Mouse (Mus musculus) thymus, adult 18-20 months (tissue): Measurements from ENCODE around the gene Igsf8.

Experiments used
- DNase-seq, 2 experiments: peaks; one replicate each; pipeline ENCODE4 v3.0.0; 2022; ENCODE audit warnings: mixed read lengths in 2 of 2

The Igsf8 gene

GRCm38 (mm10) chr1:172274116-172274515 is 12.7 kb downstream of the Igsf8 start:
- DNase-seq = no peak

GRCm38 (mm10) chr1:172274547-172274946 is 13.1 kb downstream of the Igsf8 start:
- DNase-seq = no peak

- DNase-seq = peak in 1 of 2 experiments; percentile 20
Observed at GRCm38 (mm10) chr1:172277172-172277571, 15.7 kb downstream of the Igsf8 start.

GRCm38 (mm10) chr1:172278328-172278727 is 16.9 kb downstream of the Igsf8 start:
- DNase-seq = no peak

GRCm38 (mm10) chr1:172279768-172280509 is 18.5 kb downstream of the Igsf8 start:
- DNase-seq = no peak

GRCm38 (mm10) chr1:172281522-172282254 is 20.2 kb downstream of the Igsf8 start:
- no peak for DNase-seq

GRCm38 (mm10) chr1:172283073-172283472 is 21.6 kb downstream of the Igsf8 start:
- DNase-seq = no peak

- no peak for DNase-seq
Observed at GRCm38 (mm10) chr1:172284221-172284620, 22.8 kb downstream of the Igsf8 start.

- no peak for DNase-seq
Observed at GRCm38 (mm10) chr1:172286740-172287139, 25.3 kb downstream of the Igsf8 start.

GRCm38 (mm10) chr1:172288900-172289616 is 27.6 kb downstream of the Igsf8 start:
- DNase-seq = no peak

GRCm38 (mm10) chr1:172289617-172289946 is 28.1 kb downstream of the Igsf8 start:
- DNase-seq = no peak

GRCm38 (mm10) chr1:172292880-172293279 is 31.4 kb downstream of the Igsf8 start:
- DNase-seq = no peak

- no peak for DNase-seq
Observed at GRCm38 (mm10) chr1:172293449-172293848, 32.0 kb downstream of the Igsf8 start.

- no peak for DNase-seq
Observed at GRCm38 (mm10) chr1:172295751-172296197, 34.3 kb downstream of the Igsf8 start.

GRCm38 (mm10) chr1:172296816-172297510 is 35.5 kb downstream of the Igsf8 start:
- no peak for DNase-seq

GRCm38 (mm10) chr1:172297611-172298537 is 36.4 kb downstream of the Igsf8 start, which contains the start of gene Atp1a2:
Atp1a2 (minus strand) TSS chr1:172298064.
- DNase-seq = no peak

GRCm38 (mm10) chr1:172299528-172299927 is 38.1 kb downstream of the Igsf8 start:
- no peak for DNase-seq

GRCm38 (mm10) chr1:172300247-172300646 is 38.8 kb downstream of the Igsf8 start:
- DNase-seq = no peak

- no peak for DNase-seq
Observed at GRCm38 (mm10) chr1:172301180-172301579, 39.7 kb downstream of the Igsf8 start.

- no peak for DNase-seq
Observed at GRCm38 (mm10) chr1:172302311-172302710, 40.9 kb downstream of the Igsf8 start.

GRCm38 (mm10) chr1:172302851-172303250 is 41.4 kb downstream of the Igsf8 start:
- DNase-seq = no peak

- no peak for DNase-seq
Observed at GRCm38 (mm10) chr1:172304443-172304842, 43.0 kb downstream of the Igsf8 start.
